Mouse (Mus musculus) Patski (cell line): ENCODE data around the gene Gm4707. TPM values are rescaled to one million over a fixed set of nuclear protein-coding genes. Genes with fewer than 3 reads are reported as not detected.
A peak's percentile ranks its signal among the peaks of the same experiment; 100 is the strongest.

Experiments used
- ATAC-seq: fragments of 100-300 bp; one replicate; pipeline ENCODE4 v1.8.0; 2021
- CTCF ChIA-PET: fragments of 350-600 bp; sonication (Branson Sonifier 250); formaldehyde crosslinking; loops from one replicate; lab custom pipeline; 2022; ENCODE audit warnings: inconsistent platforms; lab: Charles Lee
- POLR2A ChIA-PET: fragments of 350-600 bp; sonication (Branson Sonifier 250); formaldehyde crosslinking; loops from one replicate; lab custom pipeline; 2022; ENCODE audit warnings: antibody characterized with exemption, inconsistent platforms; lab: Charles Lee
- DNase-seq: peaks from one replicate; pipeline ENCODE4 v3.0.0-alpha.2; 2011; ENCODE audit warnings: low read depth, low spot score
- H3K27me3 ChIP-seq: fragments of 371-371 bp; one replicate; pipeline ENCODE4 v1.5.1; 2021
- CTCF ChIP-seq: fragments of 100-300 bp; IDR thresholded peaks from one replicate; pipeline ENCODE4 v1.5.1; 2021
- in situ Hi-C: fragments of 300-500 bp; cut with MboI; formaldehyde crosslinking; loops from 3 replicates; pipeline ENCODE4 v1.11.1; 2018; ENCODE audit warnings: low pct_unique_long_range_greater_than_20kb, mixed read lengths
- polyA plus RNA-seq: library from polyadenylated mRNA; unstranded; gene quantifications from one replicate; pipeline ENCODE4 v1.2.3, GENCODE M21; 2021

The Gm4707 gene
- 0.47 TPM for polyA plus RNA-seq

DNA sequence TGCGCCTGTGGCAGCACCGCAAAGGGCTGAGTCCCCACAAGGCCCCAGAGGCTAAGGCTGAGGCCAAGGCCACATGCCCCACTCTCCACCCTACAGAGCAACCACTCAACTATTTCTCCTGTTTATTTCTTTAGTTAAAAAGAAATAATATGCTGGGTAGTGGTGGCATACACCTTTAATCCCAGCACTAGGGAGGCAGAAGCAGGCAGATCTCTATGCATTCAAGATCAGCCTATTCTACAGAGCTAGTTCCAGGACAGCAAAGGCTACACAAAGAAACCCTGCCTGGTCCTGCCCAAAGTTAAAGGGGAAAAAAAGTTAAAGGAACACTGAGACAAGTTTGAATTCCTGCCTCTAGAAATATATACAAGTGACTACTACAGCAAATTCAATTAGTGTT is at the start of gene Gm4707:
Gm4707 (minus strand) TSS at position 101 of the 400 bp plus-strand sequence.
- no peak for TF ChIP-seq CTCF
- ChIA-PET CTCF (no interaction called here), POLR2A (no interaction called here)
- H3K27me3 ChIP-seq = no peaks in the 10 kb centered on the region
- ATAC-seq = no peak
- in situ Hi-C loops = no loop called here
- no peak for DNase-seq

DNA sequence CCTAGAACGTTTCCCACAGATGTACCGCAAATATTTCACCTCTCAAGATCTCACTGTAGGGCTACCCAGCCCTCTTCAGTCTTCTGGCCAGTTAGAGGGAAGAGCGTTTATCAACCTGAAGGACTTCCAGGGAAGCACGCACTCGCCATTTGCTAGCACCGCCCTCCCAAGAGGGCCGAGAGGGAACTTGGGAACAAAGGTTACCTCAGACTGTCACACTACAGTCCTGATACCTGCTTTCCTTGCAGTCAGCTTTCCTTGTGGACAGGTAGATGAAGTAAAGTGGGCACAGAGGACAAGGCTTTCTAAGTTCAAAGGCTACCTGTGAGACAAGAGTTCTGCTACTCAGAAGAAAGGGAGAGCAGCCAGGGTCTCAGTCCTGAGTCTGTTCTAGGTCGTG is 47.1 kb upstream of the Gm4707 start:
- no peak for DNase-seq
- CTCF ChIA-PET = interaction anchor here (1.0 kb wide), 1 partner anchor 19 kb away, joined by 3 read pairs; no protein-coding TSS in a partner anchor
- TF ChIP-seq CTCF = no peak
- H3K27me3 ChIP-seq = no peaks in the 10 kb centered on the region
- in situ Hi-C loops = no loop called here
- no peak for ATAC-seq
- POLR2A ChIA-PET = no interaction called here

GRCm38 (mm10) chr17:71495784-71496183 is 36.1 kb upstream of the Gm4707 start:
- no peaks in the 10 kb centered on the region for H3K27me3 ChIP-seq
- ChIA-PET CTCF (interaction anchor here (1.6 kb wide), 1 partner anchor 10 kb away, joined by 7 read pairs; no protein-coding TSS in a partner anchor), POLR2A (no interaction called here)
- no peak for DNase-seq
- TF ChIP-seq CTCF = no peak
- no peak for ATAC-seq
- in situ Hi-C loops = no loop called here

DNA sequence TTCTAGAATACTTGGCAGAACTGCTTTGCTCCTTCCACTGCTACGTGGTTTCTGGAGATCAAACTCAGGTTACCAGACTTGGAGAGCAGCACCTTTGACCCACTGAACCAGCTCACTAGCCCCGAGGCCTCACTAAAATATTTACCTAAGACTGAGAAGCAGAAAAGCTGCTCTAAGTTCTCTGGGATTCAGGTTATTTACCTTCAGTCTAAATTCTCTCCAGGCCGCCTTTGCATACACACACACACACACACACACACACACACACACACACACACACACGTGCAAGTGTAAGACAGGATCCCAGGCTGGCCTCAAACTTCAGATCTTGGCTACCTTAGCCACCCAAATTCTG is 31.6 kb upstream of the Gm4707 start:
- in situ Hi-C loops = no loop called here
- no peak for TF ChIP-seq CTCF
- POLR2A ChIA-PET = no interaction called here
- ATAC-seq (no peak), DNase-seq (no peak)
- CTCF ChIA-PET = no interaction called here
- H3K27me3 ChIP-seq = no peaks in the 10 kb centered on the region

DNA sequence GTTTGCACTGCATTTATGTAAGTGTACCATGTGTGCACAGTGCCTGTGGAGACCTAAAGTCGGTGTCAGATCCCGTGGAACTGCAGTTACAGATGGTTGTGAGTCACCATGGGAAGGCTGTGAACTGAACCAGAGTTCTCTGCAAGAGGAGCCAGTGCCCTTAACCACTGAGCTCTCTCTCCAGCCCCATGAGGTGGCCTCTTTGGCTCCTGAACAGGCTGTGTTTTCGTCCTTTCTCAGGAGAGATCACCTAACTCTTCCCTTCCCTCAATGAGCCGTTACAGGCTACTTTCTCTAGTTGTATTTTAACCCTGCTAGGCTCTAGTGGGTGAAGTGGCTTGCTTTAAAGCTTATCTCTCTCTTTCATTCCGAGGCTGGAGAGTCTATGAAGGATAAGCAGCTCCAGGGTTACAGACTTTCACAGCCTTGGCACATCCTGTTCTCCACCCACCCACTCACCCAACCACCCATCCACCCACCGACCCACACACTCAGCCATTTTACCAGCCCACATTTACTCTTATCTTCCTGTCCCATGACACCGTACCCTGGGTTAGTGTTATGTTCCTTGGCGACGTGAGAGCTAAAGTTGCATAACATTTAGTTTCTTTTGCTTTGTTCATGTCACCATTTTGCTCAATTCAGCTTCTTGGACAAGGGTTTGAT is 31.1 kb upstream of the Gm4707 start:
- POLR2A ChIA-PET = no interaction called here
- in situ Hi-C loops = no loop called here
- no peak for TF ChIP-seq CTCF
- DNase-seq (no peak), ATAC-seq (no peak)
- H3K27me3 ChIP-seq = no peaks in the 10 kb centered on the region
- CTCF ChIA-PET = no interaction called here

GRCm38 (mm10) chr17:71489703-71490461 is 30.2 kb upstream of the Gm4707 start:
- TF ChIP-seq CTCF = no peak
- DNase-seq = no peak
- no peak for ATAC-seq
- ChIA-PET POLR2A (no interaction called here), CTCF (no interaction called here)
- no peaks in the 10 kb centered on the region for H3K27me3 ChIP-seq
- in situ Hi-C loops = no loop called here

- no peak for DNase-seq
- H3K27me3 ChIP-seq = no peaks in the 10 kb centered on the region
- no peak for ATAC-seq
- ChIA-PET CTCF (interaction anchor here (0.6 to 2.1 kb wide), 7 partner anchors 9 to 144 kb away, joined by 3 to 7 read pairs (median 5); no protein-coding TSS in a partner anchor), POLR2A (no interaction called here)
- TF ChIP-seq CTCF = no peak
- in situ Hi-C loops = no loop called here
Measured at GRCm38 (mm10) chr17:71486231-71486851, 26.6 kb upstream of the Gm4707 start.

- ChIA-PET CTCF (interaction anchor here (1.1 to 2.1 kb wide), 6 partner anchors 9 to 38 kb away, joined by 3 to 7 read pairs (median 5); no protein-coding TSS in a partner anchor), POLR2A (no interaction called here)
- no peak for ATAC-seq
- H3K27me3 ChIP-seq = no peaks in the 10 kb centered on the region
- in situ Hi-C loops = no loop called here
- no peak for DNase-seq
- TF ChIP-seq CTCF = no peak
Measured at GRCm38 (mm10) chr17:71485791-71486230, 26.1 kb upstream of the Gm4707 start.

DNA sequence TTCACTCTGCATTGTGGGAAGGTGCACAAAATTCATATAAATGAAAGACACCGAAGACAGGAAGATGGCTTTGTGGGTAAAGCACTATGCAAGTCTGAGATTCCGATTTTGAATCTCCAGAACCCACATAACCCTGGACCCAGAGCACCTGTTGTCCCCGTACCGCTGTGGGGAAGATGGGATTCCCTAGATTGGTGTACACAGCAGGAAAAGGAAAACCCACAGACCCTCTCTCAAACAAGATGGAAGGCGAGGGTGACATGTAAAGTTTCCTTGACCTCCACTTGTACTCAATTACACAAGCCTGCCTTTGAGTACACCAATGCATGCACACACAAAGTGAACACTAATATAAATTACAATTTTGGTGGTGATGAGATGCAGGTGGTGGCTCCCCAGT is 25.0 kb upstream of the Gm4707 start:
- ATAC-seq (no peak), DNase-seq (no peak)
- H3K27me3 ChIP-seq = no peaks in the 10 kb centered on the region
- TF ChIP-seq CTCF = no peak
- POLR2A ChIA-PET = no interaction called here
- in situ Hi-C loops = no loop called here
- CTCF ChIA-PET = no interaction called here

DNA sequence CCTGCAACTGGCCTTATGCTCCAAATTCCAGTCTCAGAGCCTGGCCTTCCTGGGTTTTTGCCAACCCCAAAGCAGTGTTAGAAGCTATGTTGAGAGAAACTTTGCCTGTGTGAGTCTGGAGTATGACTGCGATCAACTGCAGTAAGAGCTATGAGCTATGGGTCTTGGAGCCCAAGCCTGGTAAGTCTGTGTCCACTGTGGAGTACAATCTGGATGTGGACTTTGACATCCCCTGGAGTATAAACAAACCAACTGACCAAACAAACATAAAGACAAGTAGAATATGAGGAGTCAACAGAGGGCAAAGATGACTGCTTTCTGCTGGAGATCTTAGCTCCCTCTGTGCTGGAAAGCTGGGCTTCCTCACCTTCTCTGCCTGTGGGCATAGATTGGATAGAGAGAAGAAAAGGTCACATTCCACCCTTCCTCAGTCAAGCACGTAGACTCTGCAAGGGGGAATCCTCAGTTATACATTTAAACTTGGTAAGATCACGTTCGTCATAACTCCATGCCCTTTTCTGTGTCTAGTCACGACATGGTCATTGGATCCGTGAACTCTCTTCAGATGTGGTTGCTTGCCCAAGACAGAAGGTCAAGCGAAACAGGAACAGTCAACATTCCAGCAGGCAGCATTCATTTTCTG is 23.8 kb upstream of the Gm4707 start:
- H3K27me3 ChIP-seq = no peaks in the 10 kb centered on the region
- ChIA-PET CTCF (no interaction called here), POLR2A (no interaction called here)
- peak; percentile 71 for DNase-seq
- in situ Hi-C loops = no loop called here
- no peak for TF ChIP-seq CTCF
- peak; percentile 73 for ATAC-seq
